Mouse (Mus musculus): Measurements from ENCODE around the gene Kif3c. TPM values are rescaled to one million over a fixed set of nuclear protein-coding genes. Genes with fewer than 3 reads are reported as not detected.
"Not testable (repeated sequence)": the region's sequence is repeated elsewhere in the genome, so short reads cannot be mapped to it uniquely, and the experiment has no call there.

The Kif3c gene
- polyA plus RNA-seq, 1 experiment, result 112 TPM

- DNase-seq (ENCODE audit: extremely low spot score in 1 of 2, low spot score in 1 of 2), result no peak
Observed at GRCm38 (mm10) chr12:3366957-3367260, 2.0 kb downstream of the Kif3c start.

DNA sequence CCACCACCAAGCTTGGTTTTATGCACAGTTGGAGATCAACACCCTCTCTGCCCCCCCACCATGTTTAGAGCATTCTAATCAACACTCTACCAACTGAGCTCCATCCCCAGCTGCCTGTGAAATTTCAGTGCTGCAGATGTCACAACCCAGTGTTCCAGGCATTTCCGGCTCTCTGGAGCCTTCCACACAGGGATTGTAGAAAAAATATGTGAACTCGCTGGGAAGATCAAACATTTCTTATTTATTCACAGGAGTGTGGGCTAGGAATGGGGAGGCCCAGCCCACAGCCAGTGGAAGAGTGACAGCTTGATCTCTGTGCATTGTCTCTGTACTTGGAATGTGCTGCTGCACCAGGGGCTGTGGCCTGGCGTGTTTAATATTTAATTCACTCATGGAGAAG lies 3.8 kb downstream of the Kif3c start:
- no peak for DNase-seq (ENCODE audit: extremely low spot score in 1 of 2, low spot score in 1 of 2)

DNA sequence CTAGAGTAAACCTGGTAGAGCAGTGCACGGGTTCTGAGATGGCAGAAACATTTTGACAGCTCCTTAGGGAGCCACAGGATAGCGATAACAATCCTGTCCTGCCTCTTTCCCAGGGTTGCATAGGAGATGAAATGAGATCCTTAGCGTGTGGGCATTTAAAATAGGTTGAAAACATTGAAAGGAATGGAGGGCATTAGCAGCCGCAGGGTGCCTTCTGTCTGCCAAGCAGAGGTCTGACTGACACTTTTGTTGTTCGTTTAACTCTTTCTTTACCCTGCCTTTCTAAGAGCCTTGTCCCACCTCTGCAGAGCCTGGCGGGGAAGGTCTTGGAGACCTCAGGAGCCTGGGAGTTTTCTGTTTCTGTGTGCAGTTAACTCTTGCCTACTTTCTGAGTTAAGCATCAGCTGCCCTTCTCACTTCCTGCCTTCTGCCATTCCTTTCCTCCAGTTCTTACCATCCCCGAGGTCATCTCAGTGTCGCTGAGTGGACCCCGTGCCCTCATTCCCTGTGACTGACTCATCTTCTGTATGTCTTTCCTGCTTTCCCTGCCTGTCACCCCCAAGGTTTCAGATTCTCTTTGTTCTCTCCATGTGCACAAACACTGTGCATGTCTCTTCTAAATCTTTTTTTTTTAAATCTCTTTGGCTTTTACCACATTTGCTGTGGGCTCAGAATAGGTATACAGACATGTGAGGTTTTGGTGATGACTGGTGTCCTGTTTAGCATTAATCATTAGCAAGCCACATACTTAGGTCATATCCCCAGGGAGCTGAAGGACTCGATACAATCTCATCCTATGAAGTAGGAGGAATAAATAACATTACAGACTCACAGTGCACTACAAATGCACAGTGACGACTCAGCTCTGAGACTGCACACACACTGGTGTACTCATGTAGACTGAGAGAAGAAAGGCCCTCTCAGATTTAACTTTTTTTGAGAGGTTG lies 6.3 kb downstream of the Kif3c start:
- DNase-seq (ENCODE audit: extremely low spot score in 1 of 2, low spot score in 1 of 2), result no peak

DNA sequence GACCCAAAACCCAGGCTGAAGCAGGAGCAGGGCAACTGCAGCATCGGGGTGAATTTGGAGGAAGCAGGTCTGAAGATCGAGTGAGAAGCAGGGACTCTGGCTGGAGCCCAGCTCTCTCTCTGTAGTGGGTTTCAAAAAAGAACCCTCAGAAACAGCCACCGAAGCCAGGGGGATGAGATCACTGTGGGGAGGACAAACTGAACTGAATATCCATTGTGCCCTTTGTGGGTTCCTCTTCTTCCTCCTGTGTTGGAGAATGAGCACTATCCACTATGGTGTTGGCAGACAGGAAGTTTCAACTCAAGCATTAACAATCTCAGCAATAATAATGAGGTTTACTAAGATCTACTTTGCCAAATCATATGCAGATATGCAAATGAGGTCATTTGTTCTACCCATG lies 7.1 kb downstream of the Kif3c start:
- no peak for DNase-seq (ENCODE audit: extremely low spot score in 1 of 2, low spot score in 1 of 2)

DNA sequence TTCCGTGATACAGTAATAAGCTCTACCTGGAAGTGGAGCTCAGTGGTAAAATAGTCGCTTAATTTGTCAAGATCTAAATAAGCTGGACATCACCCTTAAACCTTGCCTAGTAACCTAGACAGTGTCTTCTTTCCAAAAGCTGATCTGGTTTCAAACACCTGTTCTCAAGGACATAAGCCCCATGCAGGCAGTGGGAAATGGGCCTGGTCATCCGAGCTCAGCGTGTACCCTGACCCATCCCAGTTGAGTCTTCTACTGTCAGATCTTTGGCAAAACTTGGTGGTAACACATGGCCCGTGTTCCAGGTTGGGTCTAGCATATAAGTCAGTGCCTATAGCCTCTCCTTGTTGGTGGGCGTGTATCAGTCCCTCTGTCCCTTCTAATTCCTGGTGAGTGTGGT lies 8.6 kb downstream of the Kif3c start:
- no peak for DNase-seq (ENCODE audit: extremely low spot score in 1 of 2, low spot score in 1 of 2)

DNA sequence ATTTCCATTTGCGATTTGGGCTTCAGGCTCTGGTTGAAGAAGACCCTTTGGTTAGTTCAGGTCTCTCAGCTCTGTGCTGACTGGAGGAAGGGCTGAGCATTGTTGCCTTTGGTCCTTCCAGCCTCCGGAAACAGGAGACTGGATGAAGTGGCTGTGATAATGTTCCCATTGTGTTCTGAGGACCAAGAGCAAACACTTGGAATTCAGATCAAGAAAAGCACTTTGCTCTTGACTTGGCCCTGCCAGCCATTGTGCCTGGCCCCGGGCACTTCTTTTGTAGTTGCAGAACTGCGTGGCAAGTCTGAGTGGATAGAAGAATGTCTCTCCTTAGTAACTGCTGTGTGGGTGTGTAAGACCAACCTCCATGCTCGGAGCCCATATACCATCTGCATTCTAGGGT lies 9.6 kb downstream of the Kif3c start:
- DNase-seq (ENCODE audit: extremely low spot score in 1 of 2, low spot score in 1 of 2), result no peak

GRCm38 (mm10) chr12:3377190-3377589 lies 12.3 kb downstream of the Kif3c start:
- no peak for DNase-seq (ENCODE audit: extremely low spot score in 1 of 2, low spot score in 1 of 2)

DNA sequence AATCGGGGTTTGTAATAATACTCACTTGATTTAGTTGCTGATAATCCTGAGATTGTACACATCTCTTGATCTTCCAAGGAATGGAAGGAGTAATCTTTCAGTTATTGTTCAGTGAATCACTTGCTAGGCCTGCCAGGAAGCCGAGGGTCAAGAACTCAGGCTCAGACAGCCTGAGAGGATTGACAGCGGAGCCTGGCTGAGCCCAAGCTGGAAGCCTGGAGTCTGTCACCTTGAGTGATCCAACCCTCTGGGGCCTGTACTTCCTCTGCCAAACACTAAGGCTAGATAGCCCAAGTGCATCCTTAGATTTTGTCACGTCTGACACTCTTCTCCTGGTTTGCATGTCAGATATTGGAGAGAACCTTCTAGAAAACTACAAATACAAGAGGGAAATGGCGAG lies 12.8 kb downstream of the Kif3c start:
- no peak for DNase-seq (ENCODE audit: extremely low spot score in 1 of 2, low spot score in 1 of 2)

GRCm38 (mm10) chr12:3384860-3385259 lies 19.9 kb downstream of the Kif3c start:
- DNase-seq (ENCODE audit: extremely low spot score in 1 of 2, low spot score in 1 of 2), result no peak

DNA sequence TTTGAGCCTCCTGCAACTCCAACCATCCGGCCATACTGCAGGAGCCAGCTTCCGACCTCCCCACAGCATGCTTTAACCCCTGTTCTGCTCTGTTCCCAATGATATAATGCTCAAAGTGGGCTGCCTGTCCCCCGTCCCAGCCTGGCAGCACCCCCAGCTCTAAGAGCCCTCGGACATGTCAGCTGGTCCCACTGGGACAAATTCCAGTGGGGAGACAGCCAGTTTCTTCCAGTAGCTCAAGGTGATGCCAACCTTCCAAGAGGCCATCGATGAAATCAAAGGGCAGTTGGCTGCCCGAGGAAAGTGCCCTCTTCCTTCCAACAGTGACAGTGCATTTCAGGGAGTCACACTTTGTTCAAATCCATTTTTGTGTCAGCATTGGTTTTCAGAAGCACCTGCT lies 20.3 kb downstream of the Kif3c start:
- no peak for DNase-seq (ENCODE audit: extremely low spot score in 1 of 2, low spot score in 1 of 2)

- peak in 1 of 2 experiments; percentile 50 for DNase-seq (ENCODE audit: extremely low spot score in 1 of 2, low spot score in 1 of 2)
Observed at GRCm38 (mm10) chr12:3385940-3386339, 21.0 kb downstream of the Kif3c start.

DNA sequence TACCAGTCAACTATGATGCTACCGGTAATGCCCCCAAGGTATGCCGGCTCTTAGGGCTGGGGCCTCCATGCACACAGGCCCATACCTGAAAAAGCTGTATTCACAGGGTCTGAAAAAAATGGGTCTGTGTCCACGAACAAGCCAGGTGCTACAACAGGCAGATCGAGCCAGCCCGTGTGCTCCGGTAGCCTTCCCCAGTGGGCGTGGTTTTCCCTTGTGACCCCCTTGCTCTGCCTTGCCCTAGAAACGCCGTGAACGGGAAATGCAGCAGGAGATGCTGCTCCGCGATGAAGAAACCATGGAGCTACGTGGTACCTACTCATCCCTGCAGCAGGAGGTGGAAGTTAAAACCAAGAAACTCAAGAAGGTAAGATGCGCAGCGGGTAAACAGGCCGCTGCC lies 23.0 kb downstream of the Kif3c start:
- no peak for DNase-seq (ENCODE audit: extremely low spot score in 1 of 2, low spot score in 1 of 2)

- DNase-seq (ENCODE audit: extremely low spot score in 1 of 2, low spot score in 1 of 2), result peak in 1 of 2 experiments; percentile 55
Observed at GRCm38 (mm10) chr12:3389394-3389793, 24.5 kb downstream of the Kif3c start.

- no peak for DNase-seq (ENCODE audit: extremely low spot score in 1 of 2, low spot score in 1 of 2)
Observed at GRCm38 (mm10) chr12:3390071-3390470, 25.1 kb downstream of the Kif3c start.

- peak; percentile 57 to 89 for DNase-seq (ENCODE audit: extremely low spot score in 1 of 2, low spot score in 1 of 2)
Observed at GRCm38 (mm10) chr12:3390577-3391262, 25.8 kb downstream of the Kif3c start.

GRCm38 (mm10) chr12:3391276-3391675 lies 26.3 kb downstream of the Kif3c start:
- DNase-seq (ENCODE audit: extremely low spot score in 1 of 2, low spot score in 1 of 2), result no peak

DNA sequence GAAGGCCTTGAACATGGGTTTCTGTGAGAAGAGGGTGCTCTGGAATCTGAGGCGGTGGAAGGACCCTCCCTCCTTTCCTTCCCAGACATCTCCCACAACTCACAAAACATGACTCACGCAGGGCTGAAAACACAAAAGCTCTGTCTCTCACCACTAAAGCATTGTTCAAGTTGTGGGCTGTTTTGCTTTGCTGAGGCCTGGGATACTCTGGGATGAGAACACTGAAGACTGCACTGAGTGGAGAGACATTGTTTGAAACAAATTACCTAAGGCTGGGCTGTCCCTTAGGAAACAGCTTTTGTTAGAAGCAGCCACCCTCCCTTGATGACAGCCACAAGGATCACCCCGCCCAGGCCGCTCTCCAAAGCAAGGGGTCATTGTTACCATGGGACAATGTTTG lies 28.2 kb downstream of the Kif3c start:
- DNase-seq (ENCODE audit: extremely low spot score in 1 of 2, low spot score in 1 of 2), result no peak

GRCm38 (mm10) chr12:3396931-3397330 lies 32.0 kb downstream of the Kif3c start:
- no peak for DNase-seq (ENCODE audit: extremely low spot score in 1 of 2, low spot score in 1 of 2)

GRCm38 (mm10) chr12:3405662-3406061 lies 40.7 kb downstream of the Kif3c start:
- not testable (repeated sequence) for DNase-seq (ENCODE audit: extremely low spot score in 1 of 2, low spot score in 1 of 2)

- DNase-seq (ENCODE audit: extremely low spot score in 1 of 2, low spot score in 1 of 2), result peak in 1 of 2 experiments; percentile 30
Observed at GRCm38 (mm10) chr12:3406585-3406984, 41.7 kb downstream of the Kif3c start.

DNA sequence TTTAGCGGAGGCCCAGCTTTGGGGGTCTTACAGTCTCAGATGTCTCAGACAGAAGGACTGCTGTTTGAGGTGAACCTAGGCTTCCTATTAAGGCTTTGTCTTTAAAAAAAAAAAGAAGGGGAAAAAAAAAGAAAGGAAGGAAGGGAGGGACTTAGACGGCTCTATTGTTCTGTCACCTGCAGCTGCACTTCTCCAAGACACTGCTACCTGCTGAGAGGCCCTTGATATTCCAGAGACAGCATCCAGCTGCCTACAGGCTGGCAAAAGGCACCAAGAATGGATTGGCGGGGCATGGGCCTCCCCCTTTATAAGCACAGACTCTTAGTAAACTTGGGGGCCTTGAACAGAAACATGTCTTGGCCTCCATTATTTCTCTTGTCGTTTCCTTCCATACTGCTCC lies 50.0 kb downstream of the Kif3c start:
- no peak for DNase-seq (ENCODE audit: extremely low spot score in 1 of 2, low spot score in 1 of 2)

DNA sequence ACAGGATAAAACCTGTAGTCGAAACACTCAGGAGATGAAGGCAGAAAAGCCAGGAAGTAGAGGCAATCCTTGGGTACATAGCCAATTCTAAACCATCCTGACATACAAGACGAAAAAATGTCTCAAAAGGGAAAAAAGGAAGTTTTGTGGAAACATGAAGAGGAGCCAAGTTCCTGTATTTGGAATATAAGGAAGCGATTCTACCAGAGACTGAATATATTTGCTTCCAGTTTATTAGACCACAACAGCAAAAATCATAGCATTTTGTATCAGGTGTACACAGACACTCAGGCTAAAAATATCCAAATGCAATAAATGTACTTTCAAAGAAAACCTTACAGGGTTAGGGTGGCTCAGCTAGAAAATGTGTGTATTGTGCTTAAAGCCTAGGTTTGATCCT lies 53.8 kb downstream of the Kif3c start:
- DNase-seq (ENCODE audit: extremely low spot score in 1 of 2, low spot score in 1 of 2), result no peak

Data from frontal cortex, adult 2 months (tissue).